Mouse (Mus musculus) heart, postnatal 4 days (tissue): ENCODE measurements at regions not wholly inside any gene's neighbourhood (a gene's known extent, or its start where the extent isn't known, plus 50 kb on each side); places are given as distances from the start of the nearest gene placed in this dataset.

ENCODE experiments used
- DNase-seq: peaks from one replicate; pipeline ENCODE4 v3.0.0; 2021

DNA sequence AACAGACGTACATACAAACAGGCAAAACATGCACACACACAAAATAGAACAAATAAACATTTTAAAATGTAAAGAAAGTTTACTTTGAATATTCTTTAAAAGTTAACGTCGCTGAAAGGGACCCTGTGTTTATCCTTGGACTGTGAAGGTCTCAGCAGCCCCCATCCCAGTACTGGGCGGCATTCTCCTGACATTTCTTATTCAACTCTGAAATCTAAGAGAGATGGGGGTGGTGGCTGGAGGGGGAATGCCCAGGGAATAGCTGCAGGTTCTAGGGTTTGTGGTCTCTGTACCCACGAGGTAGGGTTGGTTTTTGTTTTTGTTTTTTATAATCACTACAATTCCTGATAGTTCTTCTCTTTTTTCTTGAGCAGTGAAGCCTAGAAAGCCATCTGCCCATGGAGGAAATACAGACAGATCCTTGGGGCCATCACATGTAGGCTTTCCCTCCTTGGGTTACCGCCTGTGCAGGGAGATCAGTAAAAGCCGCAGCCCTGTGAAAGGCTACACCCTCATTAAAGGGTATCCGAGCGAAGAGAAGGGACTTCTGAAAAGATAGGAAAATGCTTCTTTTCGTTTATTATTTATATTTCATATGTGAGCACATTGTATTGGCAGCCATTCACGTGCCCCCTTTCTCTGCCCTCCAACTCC, 338.0 kb upstream of the Gm10131 start:
- DNase-seq = no peak

DNA sequence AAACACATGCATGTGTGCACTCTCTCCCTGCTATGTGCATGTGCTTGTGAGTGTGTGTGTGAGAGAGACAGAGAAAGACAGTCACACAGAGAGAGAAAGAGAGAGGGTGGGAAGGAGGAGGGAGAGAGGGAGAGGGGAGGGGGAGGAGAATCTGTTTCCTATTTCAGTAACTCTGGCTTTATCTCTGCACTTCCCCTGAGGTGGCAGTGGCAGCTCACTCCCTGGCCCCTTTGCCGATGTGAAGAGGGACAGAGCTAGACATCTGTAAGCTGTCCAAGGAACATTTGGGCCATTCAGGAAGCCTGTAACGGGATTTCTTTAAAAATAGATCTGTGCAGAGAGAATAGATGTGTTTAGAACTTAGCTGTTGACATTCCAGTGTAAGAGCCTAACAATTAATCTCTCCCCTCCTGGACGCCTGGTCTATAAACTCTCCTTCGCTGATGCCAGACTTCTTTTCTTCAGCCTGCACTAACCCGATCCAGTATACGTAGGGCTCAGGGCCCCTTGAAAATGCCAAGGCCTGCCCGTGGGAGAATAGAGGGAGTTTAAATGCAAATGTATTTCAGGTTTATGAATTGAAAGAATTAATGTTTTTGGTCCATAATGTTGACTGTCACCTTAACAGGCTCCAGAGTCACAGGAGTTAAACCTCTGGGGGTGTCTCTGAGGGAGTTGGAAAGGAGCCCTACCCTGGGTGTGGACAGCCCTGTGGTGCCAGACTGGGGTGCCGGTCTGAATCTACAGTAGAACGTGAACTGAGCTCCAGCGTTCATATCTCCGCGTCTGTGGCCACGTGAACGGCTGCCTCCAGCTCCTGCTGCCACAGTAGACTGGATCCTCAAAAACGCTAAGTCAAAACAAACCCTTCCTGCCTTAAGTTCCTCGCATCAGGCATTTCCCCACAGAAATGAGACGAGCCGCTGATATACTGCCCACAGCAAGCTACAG, 336.6 kb upstream of the Gm10131 start:
- peak; percentile 50 for DNase-seq

DNA sequence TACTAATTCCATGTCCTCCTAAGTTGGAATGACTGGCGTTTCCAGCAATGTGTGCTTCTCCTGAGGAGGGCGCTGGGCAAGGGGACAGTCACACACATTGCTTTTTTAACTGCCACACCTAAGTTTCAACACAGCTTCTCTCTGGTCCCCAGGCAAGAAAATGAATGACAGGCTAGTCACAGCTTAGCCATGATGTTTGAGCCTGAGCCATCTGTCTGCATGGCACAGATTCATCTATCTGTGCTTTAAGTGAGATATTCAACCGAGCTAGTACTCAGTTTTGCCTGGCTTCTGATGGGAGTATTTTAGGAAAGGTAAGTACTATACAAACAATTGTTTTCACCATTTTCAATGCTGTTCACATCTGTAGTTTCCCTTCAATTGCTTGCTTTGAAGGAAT, 331.2 kb upstream of the Gm10131 start:
- no peak for DNase-seq

DNA sequence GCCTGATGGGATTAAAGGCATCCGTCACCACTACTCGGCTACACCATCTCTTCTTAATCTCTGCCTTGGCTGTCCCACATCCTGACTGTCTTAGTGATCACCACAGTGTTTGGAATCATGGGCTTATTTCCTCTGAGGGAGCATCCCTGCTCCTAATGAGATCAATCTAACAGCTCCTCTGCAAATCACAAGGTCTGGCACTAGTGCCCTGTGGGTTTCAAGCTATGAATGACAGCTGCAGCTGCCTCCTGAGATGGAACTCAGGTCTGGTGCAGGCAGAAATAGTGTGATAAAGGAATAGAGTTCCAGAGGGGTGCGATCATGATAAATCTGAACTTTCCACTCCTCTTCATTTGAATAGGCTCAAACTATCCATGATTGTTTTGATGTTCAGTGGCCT, 330.2 kb upstream of the Gm10131 start:
- no peak for DNase-seq

DNA sequence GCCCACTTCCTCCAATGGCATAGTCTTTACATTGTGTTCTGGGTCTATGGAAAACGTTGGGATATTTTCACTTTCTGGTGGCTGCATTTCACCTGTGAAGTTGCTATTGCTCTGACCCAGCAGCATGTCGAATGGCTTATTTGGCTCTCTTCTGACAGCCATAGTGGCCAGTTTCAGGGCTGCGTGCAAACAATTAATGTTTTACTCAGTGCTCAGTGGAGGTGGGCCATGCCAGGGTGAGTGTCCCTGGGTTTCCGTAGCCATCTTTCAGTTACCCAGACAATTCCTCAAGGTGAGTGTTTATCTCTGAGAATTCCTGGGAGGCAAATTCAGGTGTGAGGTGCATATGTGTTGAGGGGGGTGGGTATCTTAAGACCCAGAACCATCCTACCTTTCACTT, 329.2 kb upstream of the Gm10131 start:
- no peak for DNase-seq

DNA sequence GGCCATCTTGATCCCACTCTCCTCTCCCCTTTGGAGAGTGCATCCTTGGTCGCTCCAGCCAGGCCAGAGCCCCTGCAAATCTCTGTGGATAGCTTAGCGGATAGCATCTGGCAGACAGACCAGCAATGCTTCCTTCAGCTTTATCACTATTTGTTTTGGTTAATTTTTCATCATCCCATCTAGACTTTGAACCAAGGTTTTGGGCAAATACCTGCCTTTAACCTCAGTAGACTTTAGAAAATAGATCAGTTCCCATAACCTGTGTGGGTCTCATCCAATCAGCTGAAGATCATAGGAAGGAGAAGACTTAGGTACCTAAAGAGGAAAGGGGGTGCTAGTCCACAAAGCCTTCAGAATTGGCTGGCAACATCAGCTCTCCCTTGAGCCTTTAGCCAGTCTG, 327.2 kb upstream of the Gm10131 start:
- DNase-seq = no peak

DNA sequence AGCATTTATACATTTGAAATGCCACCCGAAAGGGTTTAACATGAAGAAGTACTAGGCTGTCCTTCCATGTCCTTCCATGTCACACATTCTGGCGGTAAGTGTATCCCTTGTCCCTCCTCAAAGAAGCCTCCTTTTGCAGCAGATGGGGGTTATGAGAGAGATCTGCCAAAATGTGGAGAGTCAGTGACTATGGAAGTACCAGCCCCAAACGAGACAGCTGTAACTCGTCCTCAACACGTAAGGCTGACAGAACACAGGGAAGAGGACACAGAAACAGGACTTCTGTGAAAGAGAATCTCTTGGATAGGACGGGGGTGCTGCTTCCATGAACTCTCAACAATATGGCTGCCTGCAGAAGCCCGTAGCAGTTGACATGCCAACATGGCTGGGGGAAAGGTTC, 320.4 kb upstream of the Gm10131 start:
- no peak for DNase-seq

DNA sequence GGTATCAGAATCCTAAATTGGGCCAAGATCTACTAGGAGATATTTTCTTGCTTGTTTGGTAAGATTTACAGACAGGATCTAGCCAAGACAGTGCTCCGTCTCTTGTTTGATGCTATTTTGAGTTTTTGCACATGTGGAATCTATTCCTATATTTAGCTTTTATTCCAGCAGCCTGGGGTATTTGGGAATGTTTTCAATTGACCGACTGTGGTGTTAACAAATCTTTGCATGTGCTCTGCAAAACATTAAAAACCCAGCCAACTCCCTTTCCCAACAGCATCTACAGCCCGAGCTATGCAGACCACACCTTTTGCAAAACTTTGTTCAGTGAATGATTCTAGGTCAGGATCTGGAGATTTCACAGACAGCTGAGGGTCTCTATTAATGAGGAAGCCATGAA, 317.7 kb upstream of the Gm10131 start:
- no peak for DNase-seq

DNA sequence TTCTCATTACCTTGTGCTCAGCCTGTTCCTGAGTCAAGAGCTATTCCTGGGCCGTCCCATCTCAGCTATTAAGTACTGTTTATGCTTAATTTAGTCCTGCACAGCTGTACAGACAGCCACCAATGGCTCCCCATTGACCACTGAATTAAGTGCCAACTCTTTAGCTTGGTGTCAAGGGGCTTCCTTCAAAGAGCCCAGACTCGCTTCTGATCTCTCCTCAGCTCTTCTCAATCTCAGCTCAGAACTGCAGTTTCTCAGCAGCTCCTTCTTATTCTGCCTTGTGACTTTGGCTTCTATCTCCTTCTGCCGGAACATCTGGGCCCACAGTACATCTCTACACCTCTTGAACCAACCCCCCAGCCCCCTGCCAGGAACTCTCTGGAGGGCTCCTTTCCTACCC, 290.0 kb upstream of the Gm10131 start:
- no peak for DNase-seq

DNA sequence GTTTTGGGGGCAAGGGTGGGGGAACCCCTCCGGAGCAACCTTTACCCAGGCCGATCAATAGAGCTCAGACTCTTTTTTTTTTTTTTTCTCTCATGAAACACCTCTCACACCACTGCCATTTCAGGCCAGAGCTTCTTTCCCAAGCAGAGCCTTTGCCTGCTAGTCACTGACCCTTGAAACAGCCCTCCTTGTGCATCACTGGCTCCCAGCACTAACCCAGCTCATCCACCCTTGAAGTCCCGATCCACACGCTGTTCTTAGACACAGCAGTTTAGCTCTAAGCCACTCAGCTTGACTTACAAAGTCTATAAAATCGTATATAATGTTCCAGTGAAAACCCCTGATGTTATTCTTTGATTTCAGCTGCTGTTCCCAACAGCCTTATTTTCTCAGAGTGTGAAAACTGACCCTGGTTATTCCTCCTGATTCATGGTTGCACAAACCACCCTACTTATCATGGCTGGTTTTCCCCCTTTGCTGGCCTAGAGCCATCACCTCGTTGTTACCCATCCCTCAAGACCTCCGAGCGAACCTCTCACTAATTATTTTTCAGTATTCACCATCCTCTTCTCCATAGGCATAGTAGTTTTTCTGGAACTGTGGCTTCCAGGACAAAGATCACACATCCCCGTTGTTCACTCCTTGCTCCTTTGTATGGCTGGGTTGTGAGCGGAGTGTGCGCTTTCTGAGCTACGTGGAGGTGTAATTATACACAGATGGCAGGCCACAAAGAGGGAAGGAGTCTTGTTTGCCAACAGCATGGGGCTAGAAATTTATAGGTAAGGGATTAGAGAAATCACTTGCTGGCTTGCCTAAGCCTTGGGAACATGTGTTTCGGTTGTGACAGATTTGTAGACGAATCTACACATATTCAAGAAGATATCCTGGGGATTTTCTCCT, 287.6 kb upstream of the Gm10131 start:
- DNase-seq = no peak

DNA sequence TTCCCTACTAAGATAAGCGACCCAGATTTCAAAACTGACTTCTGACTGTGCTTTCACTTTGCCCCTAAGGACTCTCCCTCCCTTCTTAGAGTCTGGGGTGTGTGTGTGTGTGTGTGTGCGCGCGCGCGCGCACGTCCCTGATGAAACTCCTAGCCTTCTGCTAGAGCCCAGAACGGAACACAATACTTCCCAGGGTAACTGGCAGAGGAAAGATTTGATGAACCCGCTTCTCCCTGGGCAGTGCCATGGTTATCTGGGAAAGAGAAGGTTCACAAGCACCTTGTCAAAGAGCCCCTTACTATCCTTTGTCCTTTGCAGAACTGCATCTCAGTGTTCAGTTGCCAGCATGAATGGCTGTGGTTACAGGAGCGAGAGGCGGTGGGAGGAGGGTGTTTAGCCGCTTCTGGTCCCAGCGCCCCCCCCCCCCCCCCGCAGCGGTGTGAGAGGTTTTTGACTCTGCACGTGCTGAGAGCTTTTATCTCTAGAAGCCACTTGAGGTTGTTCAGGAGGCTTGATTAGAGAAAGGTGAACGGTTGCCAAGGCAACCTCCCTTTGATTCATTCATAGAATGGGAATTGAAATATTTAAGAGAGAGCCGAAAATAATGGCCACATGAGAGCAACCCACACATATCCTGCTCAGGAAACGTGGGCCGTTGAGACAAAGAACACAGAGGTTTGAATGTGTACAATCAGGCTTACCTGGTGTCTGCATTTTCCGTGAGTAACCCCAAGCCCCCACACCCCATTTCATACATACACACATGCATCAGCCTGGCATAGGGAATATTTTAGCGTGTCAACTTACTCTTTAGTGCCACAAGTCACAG, 286.3 kb upstream of the Gm10131 start:
- DNase-seq = no peak

DNA sequence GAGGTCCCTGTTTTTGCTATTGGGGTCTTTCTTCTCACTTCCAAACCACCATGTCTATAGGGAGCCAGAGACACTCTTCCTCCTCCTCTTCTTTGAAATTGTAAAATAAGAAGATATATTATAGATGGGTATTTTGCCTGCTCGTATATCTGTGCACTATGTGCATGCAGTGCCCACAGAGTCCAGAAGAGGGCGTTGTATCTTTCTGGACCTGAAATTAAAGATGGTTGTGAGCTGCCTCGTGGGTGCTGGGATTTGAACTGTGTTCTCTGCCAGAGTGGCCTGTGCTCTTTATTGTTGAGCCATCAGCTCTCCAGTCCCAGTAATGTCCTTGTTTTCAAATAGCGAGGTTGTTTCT, 285.7 kb upstream of the Gm10131 start:
- DNase-seq = no peak

DNA sequence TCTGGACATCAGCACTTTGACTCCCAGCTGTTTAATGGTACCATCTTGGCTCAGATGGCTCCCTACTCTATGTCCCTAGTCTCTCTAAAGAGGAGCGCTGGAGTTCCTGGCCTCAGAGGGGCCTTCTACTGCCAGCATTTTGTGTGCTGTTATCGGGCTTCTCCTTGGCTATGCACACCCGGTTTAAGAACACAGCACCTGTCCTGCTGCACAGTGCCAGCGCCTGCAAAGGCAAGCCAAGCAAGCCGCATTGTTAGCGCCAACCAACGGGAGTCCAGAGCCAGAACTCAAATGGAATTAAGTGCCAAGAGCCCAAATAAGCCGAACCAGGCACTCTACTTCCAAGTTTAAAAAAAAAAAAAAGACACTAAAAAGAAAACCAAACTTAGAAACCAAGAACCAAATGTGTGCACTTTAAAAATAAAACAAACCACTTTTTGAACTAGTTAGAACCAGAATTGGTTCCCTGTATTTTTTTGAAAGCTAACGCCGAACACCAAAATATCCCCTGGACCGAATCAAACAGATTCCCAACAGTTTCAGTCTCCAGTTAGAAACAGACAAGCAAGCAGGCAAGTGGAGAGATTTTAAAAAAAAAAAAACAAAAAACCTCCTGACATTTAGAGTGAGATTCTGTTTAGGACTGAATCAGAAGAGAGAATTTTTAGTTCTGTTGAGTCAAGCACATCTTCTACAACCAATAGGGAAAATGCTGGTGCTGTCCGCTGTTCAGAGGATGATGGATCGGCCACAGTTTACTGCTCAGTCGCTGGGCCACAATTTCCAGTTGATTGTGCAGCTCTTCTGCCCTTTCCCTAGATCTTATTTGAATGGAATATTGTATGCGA, 281.7 kb upstream of the Gm10131 start:
- no peak for DNase-seq

DNA sequence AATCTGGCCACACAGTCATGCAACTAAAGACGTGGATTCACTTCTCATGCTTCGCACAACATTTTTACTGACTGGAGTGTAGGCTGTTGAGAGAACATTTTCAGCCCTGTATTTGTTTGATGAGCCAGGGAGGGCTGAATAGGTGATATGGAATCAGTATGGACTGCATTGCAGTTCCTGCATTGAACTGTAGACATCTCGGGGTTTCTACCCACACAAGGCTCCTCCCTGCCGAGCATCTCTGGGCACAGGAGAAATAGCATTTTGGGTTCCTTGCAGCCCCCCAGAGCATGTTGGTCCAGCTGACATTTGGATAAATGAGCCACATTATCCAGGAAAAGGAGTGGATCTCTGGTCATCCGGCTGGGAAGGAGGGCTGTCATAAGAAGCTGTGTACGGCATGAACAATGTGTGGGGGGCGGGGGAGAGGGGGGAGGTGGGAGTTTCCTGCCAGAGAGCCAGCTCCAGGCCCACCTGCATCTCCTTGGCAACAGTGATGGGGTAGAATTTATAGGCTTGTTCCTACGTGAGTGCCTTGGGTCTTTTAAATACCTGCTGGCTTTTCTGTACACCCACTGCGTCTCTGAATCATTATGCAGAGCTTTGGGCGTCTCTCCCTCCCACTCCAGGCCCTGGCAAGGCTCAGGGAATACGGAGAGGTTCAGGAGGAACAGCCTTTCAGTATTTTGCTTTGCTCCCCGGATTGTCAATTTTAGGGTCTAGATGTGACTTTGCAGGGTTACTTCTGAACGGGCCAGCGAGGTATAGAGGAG, 280.9 kb upstream of the Gm10131 start:
- no peak for DNase-seq

DNA sequence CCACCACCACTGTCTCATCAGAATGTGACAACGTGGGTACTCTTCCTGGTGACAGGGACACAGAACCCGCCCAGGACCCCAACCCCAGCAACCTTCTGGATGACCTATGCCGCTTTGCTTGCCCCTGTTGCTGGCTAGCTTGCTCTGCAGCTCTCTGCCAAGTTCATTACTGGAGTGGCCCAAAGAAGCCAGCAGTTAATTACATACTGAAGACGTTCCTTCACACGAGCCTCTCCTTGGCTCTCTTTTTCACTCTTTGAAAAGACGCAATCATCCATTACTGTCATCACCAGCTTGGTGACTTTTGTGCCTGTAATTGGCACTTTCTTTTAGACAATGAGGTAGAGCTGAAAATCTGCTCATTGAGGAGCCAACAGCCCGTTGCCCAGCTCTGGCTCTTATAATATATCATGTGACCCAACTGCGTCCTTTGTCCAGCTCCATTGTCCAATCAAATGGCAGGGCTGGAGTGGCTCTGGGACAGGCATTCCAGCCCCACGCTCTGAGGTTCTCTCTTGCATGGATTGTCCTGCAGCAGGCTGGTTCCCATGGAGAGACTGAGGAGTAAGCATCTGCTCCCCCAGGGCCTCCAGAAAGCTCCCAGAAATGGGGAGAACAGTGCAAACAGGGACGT, 274.4 kb upstream of the Gm10131 start:
- DNase-seq = no peak

DNA sequence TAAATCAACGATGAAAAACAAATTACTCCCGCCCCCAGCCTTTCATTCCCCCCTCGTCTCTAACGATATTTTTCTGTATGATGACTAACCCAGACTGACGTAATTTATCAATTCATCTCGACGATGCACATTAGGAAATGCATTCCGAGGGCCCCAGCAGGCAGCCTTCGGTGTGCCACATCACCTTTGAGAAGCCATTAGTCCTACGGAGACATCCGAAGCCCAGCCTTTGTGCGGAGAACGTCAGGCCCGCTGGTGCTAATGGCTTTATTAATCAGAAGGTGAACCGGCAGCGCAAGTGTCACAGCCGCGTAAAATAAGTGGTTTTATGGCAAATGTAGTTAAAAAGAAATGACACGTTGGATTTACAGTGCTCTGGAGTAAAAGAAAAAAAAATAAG, 269.1 kb upstream of the Gm10131 start:
- DNase-seq = no peak

DNA sequence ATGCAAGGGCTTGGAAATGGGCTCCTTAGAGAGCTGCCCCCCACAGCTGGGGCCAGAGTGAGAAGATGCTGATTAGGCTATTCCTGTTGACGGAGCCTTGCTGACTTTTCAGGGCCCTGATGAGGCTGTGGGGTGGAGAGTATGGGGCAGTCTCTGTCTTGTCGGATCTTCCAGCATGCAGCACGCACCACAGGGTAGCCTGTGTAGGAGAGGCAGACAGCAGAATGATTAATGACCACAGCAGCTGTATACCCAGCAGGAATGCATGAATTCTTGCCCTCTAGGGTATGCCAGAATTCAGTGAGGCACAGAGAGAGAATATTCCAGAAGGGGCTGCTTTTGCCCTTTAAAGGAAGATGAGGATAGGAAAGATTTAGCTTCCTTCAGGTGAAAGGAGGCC, 265.6 kb upstream of the Gm10131 start:
- DNase-seq = no peak

DNA sequence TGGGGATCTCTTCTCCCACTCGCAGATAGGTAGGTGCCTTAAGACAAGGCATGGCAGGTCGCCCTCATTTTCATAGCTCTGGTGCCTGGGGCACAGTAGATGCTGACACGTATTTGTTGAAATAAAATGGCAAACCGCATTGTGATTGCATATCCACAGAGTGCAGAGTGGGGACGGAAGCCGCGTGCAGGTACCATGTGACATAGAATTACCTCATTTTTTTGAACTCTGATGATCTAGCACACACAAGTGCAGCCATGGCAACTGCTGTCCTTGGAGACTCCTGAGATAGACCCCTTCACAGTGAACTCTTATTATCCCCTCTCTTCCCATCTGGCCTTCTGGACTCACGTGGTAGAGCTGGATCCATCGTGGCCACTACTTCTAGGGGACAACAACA, 262.7 kb upstream of the Gm10131 start:
- no peak for DNase-seq

DNA sequence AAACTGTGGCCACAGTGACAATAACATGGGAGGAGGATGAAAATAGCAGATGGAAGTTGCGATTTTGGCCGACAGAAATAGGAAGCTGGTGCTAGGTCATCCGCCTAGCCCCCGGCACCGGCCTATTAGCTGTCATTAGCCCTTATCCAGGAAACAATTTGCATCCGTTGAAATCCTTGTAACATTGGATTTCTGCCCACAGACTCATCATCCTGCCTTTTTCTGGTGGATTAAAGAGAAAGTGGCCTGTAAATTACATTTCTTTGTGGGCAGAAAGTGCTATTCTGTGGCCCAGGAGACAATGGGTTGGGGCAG, 261.1 kb upstream of the Gm10131 start:
- peak; percentile 35 for DNase-seq
